Mouse (Mus musculus): ENCODE measurements around the gene Mt4.

GRCm38 (mm10) chr8:94122711-94123468 lies 14.1 kb upstream of the Mt4 start:
- TF ChIP-seq EP300 (IDR thresholded peaks at IDR 0.05; ENCODE audit: low read depth in 1 of 2, low read length in 2 of 2) (no peak), ZC3H11A (IDR thresholded peaks at IDR 0.05; ENCODE audit: low read depth, low read length) (no peak), JUND (IDR thresholded peaks at IDR 0.05; ENCODE audit: low read depth, low read length) (no peak), ELF1 (IDR thresholded peaks at IDR 0.05; ENCODE audit: low read depth, low read length) (no peak), TCF12 (IDR thresholded peaks at IDR 0.05; ENCODE audit: low read depth, low read length) (no peak), MAX (IDR thresholded peaks at IDR 0.05; ENCODE audit: low read length) (no peak), E2F4 (IDR thresholded peaks at IDR 0.05; ENCODE audit: borderline replicate concordance, low read depth, low read length) (no peak), NRF1 (IDR thresholded peaks at IDR 0.05; ENCODE audit: insufficient read depth, low read depth, low read length, poor library complexity, severe bottlenecking) (no peak), POLR2A (IDR thresholded peaks at IDR 0.05; ENCODE audit: control insufficient read depth in 1 of 2, insufficient read depth in 1 of 2, low read depth in 1 of 2, low read length in 2 of 2, poor library complexity in 1 of 2) (no peak), ETS1 (IDR thresholded peaks at IDR 0.05; ENCODE audit: low read depth, low read length) (no peak), POLR2AphosphoS2 (IDR thresholded peaks at IDR 0.05; ENCODE audit: low read length) (no peak), POLR2AphosphoS5 (IDR thresholded peaks at IDR 0.05; ENCODE audit: borderline replicate concordance, low read depth, low read length) (no peak), MAZ (IDR thresholded peaks at IDR 0.05; ENCODE audit: low read depth, low read length) (no peak), GATA1 (IDR thresholded peaks at IDR 0.05; ENCODE audit: low read depth, low read length) (no peak)

All from MEL (cell line).